Mouse (Mus musculus): ENCODE results near the gene Hist1h2ah.

- TF ChIP-seq CTCF (IDR thresholded peaks at IDR 0.05), result no peak
- no peak for TF ChIP-seq POLR2A (IDR thresholded peaks at IDR 0.05; ENCODE audit: insufficient read depth, low read depth, low read length)
- no peak for TF ChIP-seq EP300 (IDR thresholded peaks at IDR 0.05; ENCODE audit: insufficient read depth, low read depth, low read length)
Measured at GRCm38 (mm10) chr13:21997201-21997820, 38.1 kb downstream of the Hist1h2ah start.
